Mouse (Mus musculus) cortical plate, adult 2 months (tissue): ENCODE results near the gene Mterf1b. TPM values are rescaled to one million over a fixed set of nuclear protein-coding genes. Genes with fewer than 3 reads are reported as not detected.

Experiments used
- H3K27ac ChIP-seq: fragments of 200-500 bp; 2 replicates; pipeline ENCODE4 v1.5.1; 2012; ENCODE audit warnings: low read length, control low read depth, inconsistent platforms; ENCODE audit not compliant: insufficient read depth
- H3K4me1 ChIP-seq: fragments of 200-500 bp; 2 replicates; pipeline ENCODE4 v1.6.1; 2011; ENCODE audit warnings: low read length; ENCODE audit not compliant: control insufficient read depth, insufficient read depth
- H3K4me3 ChIP-seq: fragments of 200-500 bp; 2 replicates; pipeline ENCODE4 v1.5.1; 2011; ENCODE audit warnings: mild to moderate bottlenecking, low read length, control low read depth; ENCODE audit not compliant: insufficient read depth
- CTCF ChIP-seq: fragments of 200-500 bp; IDR thresholded peaks from 2 replicates; pipeline ENCODE4 v1.5.1; 2011; ENCODE audit warnings: mild to moderate bottlenecking, control low read depth, low read length; ENCODE audit not compliant: insufficient read depth; ENCODE audit errors: extremely low read depth
- POLR2A ChIP-seq: fragments of 200-500 bp; IDR thresholded peaks from 2 replicates; pipeline ENCODE4 v1.6.1; 2011; ENCODE audit warnings: mild to moderate bottlenecking, low read length, control low read depth; ENCODE audit not compliant: insufficient read depth; ENCODE audit errors: extremely low read depth
- polyA plus RNA-seq: library from polyadenylated mRNA; depleted of rRNA; stranded (reverse); fragments of >200 nt; gene quantifications from 2 replicates; pipeline ENCODE4 v1.2.3, GENCODE M21; 2012; rRNA removed

Mterf1b gene
- polyA plus RNA-seq, 1 experiment, result 3.9 TPM

DNA sequence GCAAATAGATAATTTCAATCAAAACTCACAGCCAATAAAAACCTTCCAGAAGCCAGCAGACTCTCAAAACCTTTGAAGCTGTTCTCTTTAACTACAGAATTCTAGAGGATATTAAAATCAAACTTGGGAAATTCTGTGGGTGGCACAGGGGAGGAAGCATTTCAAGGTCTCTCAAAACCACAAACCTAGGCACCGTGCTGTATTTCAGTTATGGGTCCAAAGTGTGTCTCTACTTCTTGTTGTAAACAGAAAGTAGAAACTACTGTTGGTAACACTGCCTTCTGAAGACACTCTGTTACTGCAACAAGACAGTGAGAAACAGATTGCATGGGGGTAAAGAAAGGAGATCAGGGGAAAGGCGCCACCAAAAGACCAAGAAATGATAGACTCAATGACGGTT is 52.8 kb downstream of the Mterf1b start:
- Histone ChIP-seq H3K27ac (no peak overlapping the region), H3K4me3 (no peak overlapping the region), H3K4me1 (no peaks in the 10 kb centered on the region)
- no peak for TF ChIP-seq CTCF
- no peak for TF ChIP-seq POLR2A

DNA sequence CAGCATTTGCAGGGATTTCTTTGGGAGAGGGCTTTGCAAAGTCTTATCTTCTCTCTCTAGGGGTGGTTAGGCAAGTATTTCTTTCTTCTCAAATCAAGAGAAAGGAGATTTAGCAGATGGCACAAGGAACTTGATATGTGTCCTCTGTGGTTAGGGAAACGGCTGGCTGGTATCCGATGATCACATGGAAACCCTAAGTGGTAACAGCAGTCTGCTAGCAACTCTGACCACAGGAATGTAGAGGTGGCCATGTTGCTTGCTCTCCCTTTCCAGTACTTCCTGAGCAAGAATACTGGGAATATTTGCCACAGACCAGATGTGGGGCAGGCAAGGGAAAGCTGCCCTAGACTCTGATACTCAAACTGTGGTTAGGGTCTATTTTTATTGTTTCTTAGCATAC is 53.9 kb downstream of the Mterf1b start:
- TF ChIP-seq CTCF (no peak), POLR2A (no peak)
- no peak overlapping the region for H3K27ac ChIP-seq
- no peaks in the 10 kb centered on the region for H3K4me1 ChIP-seq
- no peak overlapping the region for H3K4me3 ChIP-seq

Other genes with a start within 250 kb of the Mterf1b start
- gene Cyp51, start 87.6 kb upstream of the Mterf1b start, polyA plus RNA-seq, result 55.4 and 67.2 TPM in 2 replicates